Mouse (Mus musculus): Measurements from ENCODE around the gene Nphs2. TPM values are rescaled to one million over a fixed set of nuclear protein-coding genes. Genes with fewer than 3 reads are reported as not detected.
A peak's percentile ranks its signal among the peaks of the same experiment; 100 is the strongest.
"Not testable (repeated sequence)": the region's sequence is repeated elsewhere in the genome, so short reads cannot be mapped to it uniquely, and the experiment has no call there.

Nphs2 gene
- polyA plus RNA-seq, 1 experiment from 2014 or later: not detected

GRCm38 (mm10) chr1:156284851-156285540, 25.5 kb upstream of the Nphs2 start:
- Histone ChIP-seq H3K27ac (ENCODE audit: low read length) (no peak overlapping the region), H3K27me3 (ENCODE audit: control insufficient read depth, insufficient read depth, low read depth, low read length) (no peaks in the 10 kb centered on the region), H3K4me1 (ENCODE audit: control insufficient read depth, low read depth, low read length) (no peaks in the 10 kb centered on the region), H3K9ac (ENCODE audit: low read depth, low read length) (no peak overlapping the region), H3K36me3 (ENCODE audit: control insufficient read depth, insufficient read depth) (no peaks in the 10 kb centered on the region), H3K9me3 (replicated peaks; ENCODE audit: control insufficient read depth, low read length) (no peaks in the 10 kb centered on the region), H3K4me3 (ENCODE audit: low read depth, low read length) (no peak overlapping the region), H3K4me2 (ENCODE audit: low read depth, low read length) (no peak overlapping the region)
- no peak for ATAC-seq (ENCODE audit: low read depth)
- WGBS (ENCODE audit: insufficient replicate concordance): 40% methylated on average over 9 of the region's 9 CpGs

- Histone ChIP-seq H3K27me3 (ENCODE audit: control insufficient read depth, insufficient read depth, low read depth, low read length) (no peaks in the 10 kb centered on the region), H3K4me2 (ENCODE audit: low read depth, low read length) (no peak overlapping the region), H3K4me3 (ENCODE audit: low read depth, low read length) (no peak overlapping the region), H3K9me3 (replicated peaks; ENCODE audit: control insufficient read depth, low read length) (no peaks in the 10 kb centered on the region), H3K36me3 (ENCODE audit: control insufficient read depth, insufficient read depth) (no peaks in the 10 kb centered on the region), H3K9ac (ENCODE audit: low read depth, low read length) (no peak overlapping the region), H3K27ac (ENCODE audit: low read length) (no peak overlapping the region), H3K4me1 (ENCODE audit: control insufficient read depth, low read depth, low read length) (no peaks in the 10 kb centered on the region)
- WGBS (ENCODE audit: insufficient replicate concordance): 40% methylated on average over 5 of the region's 5 CpGs
- no peak for ATAC-seq (ENCODE audit: low read depth)
Observed at GRCm38 (mm10) chr1:156285541-156285896, 25.0 kb upstream of the Nphs2 start.

- no peak for ATAC-seq (ENCODE audit: low read depth)
- H3K27me3 ChIP-seq (ENCODE audit: control insufficient read depth, insufficient read depth, low read depth, low read length): no peaks in the 10 kb centered on the region
- H3K9ac ChIP-seq (ENCODE audit: low read depth, low read length): no peak overlapping the region
- no peak overlapping the region for H3K4me3 ChIP-seq (ENCODE audit: low read depth, low read length)
- no peaks in the 10 kb centered on the region for H3K36me3 ChIP-seq (ENCODE audit: control insufficient read depth, insufficient read depth)
- H3K4me1 ChIP-seq (ENCODE audit: control insufficient read depth, low read depth, low read length): no peaks in the 10 kb centered on the region
- no peak overlapping the region for H3K27ac ChIP-seq (ENCODE audit: low read length)
- H3K9me3 ChIP-seq (replicated peaks; ENCODE audit: control insufficient read depth, low read length): no peaks in the 10 kb centered on the region
- WGBS (ENCODE audit: insufficient replicate concordance): 49% methylated on average over 9 of the region's 9 CpGs
- no peak overlapping the region for H3K4me2 ChIP-seq (ENCODE audit: low read depth, low read length)
Observed at GRCm38 (mm10) chr1:156288556-156289221, 21.8 kb upstream of the Nphs2 start.

- not testable (repeated sequence) for H3K9ac ChIP-seq (ENCODE audit: low read depth, low read length)
Observed at GRCm38 (mm10) chr1:156289222-156289587, 21.3 kb upstream of the Nphs2 start.

GRCm38 (mm10) chr1:156290016-156290415, 20.5 kb upstream of the Nphs2 start:
- no peaks in the 10 kb centered on the region for H3K9me3 ChIP-seq (replicated peaks; ENCODE audit: control insufficient read depth, low read length)
- no peaks in the 10 kb centered on the region for H3K27me3 ChIP-seq (ENCODE audit: control insufficient read depth, insufficient read depth, low read depth, low read length)
- WGBS (ENCODE audit: insufficient replicate concordance): 69% methylated on average over 6 of the region's 6 CpGs
- no peak overlapping the region for H3K4me3 ChIP-seq (ENCODE audit: low read depth, low read length)
- H3K36me3 ChIP-seq (ENCODE audit: control insufficient read depth, insufficient read depth): no peaks in the 10 kb centered on the region
- no peaks in the 10 kb centered on the region for H3K4me1 ChIP-seq (ENCODE audit: control insufficient read depth, low read depth, low read length)
- no peak overlapping the region for H3K4me2 ChIP-seq (ENCODE audit: low read depth, low read length)
- no peak overlapping the region for H3K9ac ChIP-seq (ENCODE audit: low read depth, low read length)
- no peak overlapping the region for H3K27ac ChIP-seq (ENCODE audit: low read length)
- no peak for ATAC-seq (ENCODE audit: low read depth)

More at GRCm38 (mm10) chr1:156289222-156289587, 21.3 kb upstream of the Nphs2 start:
- H3K4me2 ChIP-seq (ENCODE audit: low read depth, low read length); H3K4me1 ChIP-seq (ENCODE audit: control insufficient read depth, low read depth, low read length); H3K4me3 ChIP-seq (ENCODE audit: low read depth, low read length); ATAC-seq (ENCODE audit: low read depth); H3K27ac ChIP-seq (ENCODE audit: low read length); H3K36me3 ChIP-seq (ENCODE audit: control insufficient read depth, insufficient read depth); H3K9me3 ChIP-seq (replicated peaks; ENCODE audit: control insufficient read depth, low read length); H3K27me3 ChIP-seq (ENCODE audit: control insufficient read depth, insufficient read depth, low read depth, low read length): not testable (repeated sequence)
- WGBS (ENCODE audit: insufficient replicate concordance): 20% methylated on average over 9 of the region's 10 CpGs

- 0 out of 2 replicates have a peak, but pooled peaks have one; percentile 11 for ATAC-seq (ENCODE audit: low read depth)
- peak within 1 kb of the TSS; percentile 81 for H3K4me2 ChIP-seq (ENCODE audit: low read depth, low read length)
- no peaks in the 10 kb centered on the region for H3K9me3 ChIP-seq (replicated peaks; ENCODE audit: control insufficient read depth, low read length)
- peaks cover 37% of the 10 kb centered on the region for H3K27me3 ChIP-seq (ENCODE audit: control insufficient read depth, insufficient read depth, low read depth, low read length)
- 1% methylated on average over 84 of the region's 85 CpGs for WGBS (ENCODE audit: insufficient replicate concordance)
- H3K36me3 ChIP-seq (ENCODE audit: control insufficient read depth, insufficient read depth): no peaks in the 10 kb centered on the region
- peak within 1 kb of the TSS; percentile 58 for H3K4me3 ChIP-seq (ENCODE audit: low read depth, low read length)
- 0 out of 2 replicates have a peak within 1 kb of the TSS, but pooled peaks have one; percentile 3 for H3K9ac ChIP-seq (ENCODE audit: low read depth, low read length)
- no peaks in the 10 kb centered on the region; the same call in 1 of the 2 replicates for H3K4me1 ChIP-seq (ENCODE audit: control insufficient read depth, low read depth, low read length)
- H3K27ac ChIP-seq (ENCODE audit: low read length): no peak within 1 kb of the TSS
Observed at GRCm38 (mm10) chr1:156302911-156303749, 7.4 kb upstream of the Nphs2 start, which contains the start of gene Tdrd5. Tdrd5 (minus strand) TSS chr1:156303664.

- Histone ChIP-seq H3K4me3 (ENCODE audit: low read depth, low read length) (no peak overlapping the region), H3K36me3 (ENCODE audit: control insufficient read depth, insufficient read depth) (no peaks in the 10 kb centered on the region), H3K27ac (ENCODE audit: low read length) (no peak overlapping the region), H3K4me1 (ENCODE audit: control insufficient read depth, low read depth, low read length) (no peaks in the 10 kb centered on the region), H3K27me3 (ENCODE audit: control insufficient read depth, insufficient read depth, low read depth, low read length) (peaks cover 31% of the 10 kb centered on the region), H3K9me3 (replicated peaks; ENCODE audit: control insufficient read depth, low read length) (no peaks in the 10 kb centered on the region), H3K4me2 (ENCODE audit: low read depth, low read length) (no peak overlapping the region), H3K9ac (ENCODE audit: low read depth, low read length) (no peak overlapping the region)
- 12% methylated on average over 1 of the region's 1 CpGs for WGBS (ENCODE audit: insufficient replicate concordance)
- no peak for ATAC-seq (ENCODE audit: low read depth)
Observed at GRCm38 (mm10) chr1:156308595-156308994, 1.9 kb upstream of the Nphs2 start.

- no peak overlapping the region for H3K27ac ChIP-seq (ENCODE audit: low read length)
- no peak overlapping the region for H3K4me2 ChIP-seq (ENCODE audit: low read depth, low read length)
- H3K36me3 ChIP-seq (ENCODE audit: control insufficient read depth, insufficient read depth): no peaks in the 10 kb centered on the region
- no peak for ATAC-seq (ENCODE audit: low read depth)
- H3K27me3 ChIP-seq (ENCODE audit: control insufficient read depth, insufficient read depth, low read depth, low read length): no peaks in the 10 kb centered on the region
- no peak overlapping the region for H3K4me3 ChIP-seq (ENCODE audit: low read depth, low read length)
- 68% methylated on average over 9 of the region's 9 CpGs for whole genome bisulfite sequencing (ENCODE audit: insufficient replicate concordance)
- H3K9ac ChIP-seq (ENCODE audit: low read depth, low read length): no peak overlapping the region
- no peaks in the 10 kb centered on the region for H3K9me3 ChIP-seq (replicated peaks; ENCODE audit: control insufficient read depth, low read length)
- H3K4me1 ChIP-seq (ENCODE audit: control insufficient read depth, low read depth, low read length): no peaks in the 10 kb centered on the region
Observed at GRCm38 (mm10) chr1:156323126-156323525, 12.6 kb downstream of the Nphs2 start.

Data from liver, embryonic 16.5 days (tissue).